Mouse (Mus musculus): ENCODE data around the gene Gcc2. TPM values are rescaled to one million over a fixed set of nuclear protein-coding genes. Genes with fewer than 3 reads are reported as not detected.
"Not testable (repeated sequence)": the region's sequence is repeated elsewhere in the genome, so short reads cannot be mapped to it uniquely, and the experiment has no call there.

The Gcc2 gene
- 10 to 100 TPM; 33.3 to 45.1 TPM for total RNA-seq (2021)
- long read RNA-seq, experiment 1, full-length matches to known transcripts: 1 of 10 reads
- long read RNA-seq, experiment 1, partial matches to known transcripts: 6 of 10 reads
- long read RNA-seq, experiment 1, other reads (novel, unspliced or antisense): 3 of 10 reads
- long read RNA-seq, experiment 2, full-length matches to known transcripts: 3 of 6 reads
- long read RNA-seq, experiment 2, partial matches to known transcripts: 2 of 6 reads
- long read RNA-seq, experiment 2, other reads (novel, unspliced or antisense): 1 of 6 reads

GRCm38 (mm10) chr10:58255213-58255892 lies at the start of gene Gcc2:
Gene Gcc2, plus strand, starts transcription at chr10:58255497.
- peak; percentile 96 for DNase-seq

- no peak for DNase-seq
These were observed 49.3 kb upstream of the Gcc2 start for GRCm38 (mm10) chr10:58205986-58206385.

GRCm38 (mm10) chr10:58206639-58207404 lies 48.5 kb upstream of the Gcc2 start:
- DNase-seq: no peak

- DNase-seq: no peak
These were observed 45.4 kb upstream of the Gcc2 start for GRCm38 (mm10) chr10:58209710-58210467.

GRCm38 (mm10) chr10:58210514-58210913 lies 44.8 kb upstream of the Gcc2 start:
- no peak for DNase-seq

GRCm38 (mm10) chr10:58211213-58211612 lies 44.1 kb upstream of the Gcc2 start:
- no peak for DNase-seq

- no peak for DNase-seq
These were observed 43.1 kb upstream of the Gcc2 start for GRCm38 (mm10) chr10:58212230-58212629.

- DNase-seq: no peak
These were observed 40.8 kb upstream of the Gcc2 start for GRCm38 (mm10) chr10:58214497-58214896.

- DNase-seq: no peak
These were observed 40.4 kb upstream of the Gcc2 start for GRCm38 (mm10) chr10:58214934-58215333.

GRCm38 (mm10) chr10:58215353-58215752 lies 39.9 kb upstream of the Gcc2 start:
- DNase-seq: no peak

GRCm38 (mm10) chr10:58217366-58217765 lies 37.9 kb upstream of the Gcc2 start:
- no peak for DNase-seq

- DNase-seq: no peak
These were observed 34.6 kb upstream of the Gcc2 start for GRCm38 (mm10) chr10:58220726-58221125.

- DNase-seq: not testable (repeated sequence)
These were observed 33.7 kb upstream of the Gcc2 start for GRCm38 (mm10) chr10:58221571-58221970.

GRCm38 (mm10) chr10:58223161-58223560 lies 32.1 kb upstream of the Gcc2 start:
- DNase-seq: not testable (repeated sequence)

GRCm38 (mm10) chr10:58223972-58224805 lies 31.1 kb upstream of the Gcc2 start:
- DNase-seq: peak; percentile 73

GRCm38 (mm10) chr10:58224827-58225785 lies 30.2 kb upstream of the Gcc2 start, which contains the start of gene AW822073:
Gene AW822073, minus strand, starts transcription at chr10:58224930.
- not testable (repeated sequence) for DNase-seq

GRCm38 (mm10) chr10:58226357-58226756 lies 28.9 kb upstream of the Gcc2 start:
- DNase-seq: not testable (repeated sequence)

- DNase-seq: not testable (repeated sequence)
These were observed 27.5 kb upstream of the Gcc2 start for GRCm38 (mm10) chr10:58227798-58228197.

GRCm38 (mm10) chr10:58230021-58230420 lies 25.3 kb upstream of the Gcc2 start:
- DNase-seq: not testable (repeated sequence)

GRCm38 (mm10) chr10:58231088-58231487 lies 24.2 kb upstream of the Gcc2 start:
- DNase-seq: not testable (repeated sequence)
